Mouse (Mus musculus): ENCODE measurements around the gene Olfr1373.

Gene Olfr1373

GRCm38 (mm10) chr11:52106037-52106436 is 39.3 kb downstream of the Olfr1373 start:
- no peak for DNase-seq (ENCODE audit: low read depth, low spot score)

GRCm38 (mm10) chr11:52105503-52105902 is 39.8 kb downstream of the Olfr1373 start:
- no peak for DNase-seq (ENCODE audit: low read depth, low spot score)

GRCm38 (mm10) chr11:52102977-52103376 is 42.4 kb downstream of the Olfr1373 start:
- no peak for DNase-seq (ENCODE audit: low read depth, low spot score)

GRCm38 (mm10) chr11:52099771-52100219 is 45.5 kb downstream of the Olfr1373 start:
- DNase-seq (ENCODE audit: low read depth, low spot score) = no peak

- peak; percentile 22 for DNase-seq (ENCODE audit: low read depth, low spot score)
These were observed 46.1 kb downstream of the Olfr1373 start for GRCm38 (mm10) chr11:52099031-52099761.

DNA sequence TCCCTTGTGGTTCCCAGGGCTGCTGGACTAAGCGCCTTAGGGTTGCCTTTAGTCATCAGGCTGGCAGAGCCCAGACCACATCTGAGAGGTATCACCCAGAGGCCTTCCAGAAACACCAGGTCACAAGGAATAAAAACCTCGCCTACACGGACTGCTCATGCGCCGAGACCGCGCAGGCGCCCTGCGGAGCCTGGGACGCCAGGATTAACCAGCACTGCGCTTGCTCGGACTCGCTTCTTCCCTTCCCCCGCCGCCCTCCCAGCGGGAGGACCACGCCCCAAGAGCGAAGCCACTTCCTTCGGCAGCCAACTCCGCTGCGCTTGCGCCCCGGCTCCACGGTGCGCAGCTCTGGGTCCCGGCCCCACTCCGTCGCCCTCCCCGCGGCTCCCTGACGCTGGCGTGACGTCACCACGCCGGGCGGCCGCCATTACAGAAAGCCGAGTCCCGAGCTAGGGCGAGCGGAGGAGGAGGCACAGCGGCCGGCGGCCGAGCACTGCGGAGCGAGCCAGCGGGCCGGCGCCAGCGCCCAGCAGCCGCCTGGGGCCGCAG is 46.9 kb downstream of the Olfr1373 start, which contains the start of gene Ppp2ca:
Ppp2ca (plus strand) TSS at position 284 of the 549 bp plus-strand sequence.
- DNase-seq (ENCODE audit: low read depth, low spot score) = peak; percentile 97

DNA sequence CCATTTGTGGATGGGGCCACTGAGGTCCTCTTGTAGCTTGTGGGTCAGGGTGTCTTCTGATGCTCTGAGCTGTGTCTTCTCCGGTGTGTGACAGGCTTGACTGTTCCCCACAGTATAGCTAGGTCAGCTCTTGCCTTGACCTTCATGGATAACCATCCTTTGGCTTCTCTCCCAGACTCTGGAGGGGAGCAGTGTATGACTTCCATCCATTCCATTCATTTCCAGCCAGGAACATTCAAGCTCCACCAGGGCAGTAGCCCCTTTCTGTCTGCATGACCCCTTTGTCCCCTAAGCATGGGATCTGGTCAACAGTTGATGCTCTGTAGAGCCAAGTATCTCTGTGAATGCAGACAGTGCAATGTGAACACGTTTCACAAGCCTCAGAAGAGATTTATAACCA is 47.7 kb downstream of the Olfr1373 start:
- DNase-seq (ENCODE audit: low read depth, low spot score) = no peak

- no peak for DNase-seq (ENCODE audit: low read depth, low spot score)
These were observed 48.3 kb downstream of the Olfr1373 start for GRCm38 (mm10) chr11:52097016-52097415.
